Mouse (Mus musculus) intestine, embryonic 16.5 days (tissue): ENCODE measurements at regions not wholly inside any gene's neighbourhood (a gene's known extent, or its start where the extent isn't known, plus 50 kb on each side); places are given as distances from the start of the nearest gene placed in this dataset.

Experiments used
- ATAC-seq: fragments of 200-750 bp; cut with Nextera tagmentation; 2 replicates; pipeline ENCODE4 v1.8.0; 2017; ENCODE audit warnings: moderate TSS enrichment, moderate library complexity
- H3K27ac ChIP-seq: fragments of 300-500 bp; sonication (generic); 2 replicates; pipeline ENCODE4 v1.5.1; 2014; ENCODE audit warnings: mild to moderate bottlenecking, low read length
- H3K27me3 ChIP-seq: fragments of 300-500 bp; sonication (generic); replicated peaks from 2 replicates; pipeline ENCODE4 v1.6.1; 2014; ENCODE audit warnings: low read length, control low read depth, mixed read lengths; ENCODE audit not compliant: control insufficient read depth, insufficient read depth
- H3K36me3 ChIP-seq: fragments of 300-500 bp; sonication (generic); 2 replicates; pipeline ENCODE4 v1.6.1; 2014; ENCODE audit warnings: low read length, control low read depth; ENCODE audit not compliant: control insufficient read depth, insufficient read depth
- H3K4me1 ChIP-seq: fragments of 300-500 bp; sonication (generic); 2 replicates; pipeline ENCODE4 v1.6.1; 2014; ENCODE audit warnings: low read length, control low read depth, mixed read lengths; ENCODE audit not compliant: control insufficient read depth, insufficient read depth
- H3K4me2 ChIP-seq: fragments of 300-500 bp; sonication (generic); 2 replicates; pipeline ENCODE4 v1.6.1; 2014; ENCODE audit warnings: low read depth, low read length, control low read depth
- H3K4me3 ChIP-seq: fragments of 300-500 bp; sonication (generic); 2 replicates; pipeline ENCODE4 v1.5.1; 2014; ENCODE audit warnings: mild to moderate bottlenecking, low read length
- H3K9ac ChIP-seq: fragments of 300-500 bp; sonication (generic); 2 replicates; pipeline ENCODE4 v1.6.1; 2014; ENCODE audit warnings: low read depth, low read length
- H3K9me3 ChIP-seq: fragments of 300-500 bp; sonication (generic); 2 replicates; pipeline ENCODE4 v1.6.1; 2016; ENCODE audit warnings: low read length, control low read depth; ENCODE audit not compliant: control insufficient read depth
- WGBS: fragments of 180-500 bp; shearing (Covaris S2); extraction: QIAGEN DNeasy Blood & Tissue Kit; methylation state at CpG from one replicate; pipeline ENCODE4 v1.1.7; 2014; 5-methylcytosine and 5-hydroxymethylcytosine counted together

DNA sequence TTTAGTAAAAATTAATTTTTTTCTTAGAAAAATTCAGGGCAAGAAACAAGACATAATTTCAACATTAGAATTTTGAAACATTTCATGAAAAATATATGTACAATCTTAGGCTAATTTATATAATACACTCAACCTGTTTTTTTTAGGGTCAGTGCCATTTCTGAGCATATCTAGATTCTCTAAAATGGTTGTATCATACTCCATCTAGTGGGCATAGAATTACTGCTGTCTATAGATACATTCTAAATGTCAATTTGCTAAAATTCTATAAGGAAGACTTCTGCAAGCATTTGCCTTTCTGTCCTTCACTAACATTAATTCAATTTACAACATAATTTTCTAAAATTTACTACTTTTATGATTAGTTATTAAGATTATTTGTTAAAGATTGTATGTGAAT, 507.7 kb downstream of the Zbbx start:
- Histone ChIP-seq H3K9me3 (no peaks in the 10 kb centered on the region), H3K36me3 (no peaks in the 10 kb centered on the region), H3K9ac (no peak overlapping the region), H3K27ac (no peak overlapping the region), H3K4me2 (no peak overlapping the region), H3K4me3 (no peak overlapping the region), H3K27me3 (no peaks in the 10 kb centered on the region), H3K4me1 (no peaks in the 10 kb centered on the region)
- no peak for ATAC-seq

GRCm38 (mm10) chr3:74632623-74633022, 532.2 kb downstream of the Zbbx start:
- Histone ChIP-seq H3K4me1 (no peaks in the 10 kb centered on the region), H3K9ac (no peak overlapping the region), H3K27ac (no peak overlapping the region), H3K4me2 (no peak overlapping the region), H3K36me3 (no peaks in the 10 kb centered on the region), H3K27me3 (no peaks in the 10 kb centered on the region), H3K9me3 (no peaks in the 10 kb centered on the region), H3K4me3 (no peak overlapping the region)
- ATAC-seq = no peak

- no peak overlapping the region for H3K9ac ChIP-seq
- H3K4me1 ChIP-seq = no peaks in the 10 kb centered on the region
- H3K9me3 ChIP-seq = no peaks in the 10 kb centered on the region
- H3K27ac ChIP-seq = no peak overlapping the region
- peak; percentile 99 for ATAC-seq
- no peaks in the 10 kb centered on the region for H3K27me3 ChIP-seq
- H3K36me3 ChIP-seq = no peaks in the 10 kb centered on the region
- H3K4me2 ChIP-seq = no peak overlapping the region
- 54% methylated on average over 1 of the region's 1 CpGs for WGBS
- no peak overlapping the region for H3K4me3 ChIP-seq
Observed at GRCm38 (mm10) chr3:74601328-74602007, 563.4 kb downstream of the Zbbx start.

DNA sequence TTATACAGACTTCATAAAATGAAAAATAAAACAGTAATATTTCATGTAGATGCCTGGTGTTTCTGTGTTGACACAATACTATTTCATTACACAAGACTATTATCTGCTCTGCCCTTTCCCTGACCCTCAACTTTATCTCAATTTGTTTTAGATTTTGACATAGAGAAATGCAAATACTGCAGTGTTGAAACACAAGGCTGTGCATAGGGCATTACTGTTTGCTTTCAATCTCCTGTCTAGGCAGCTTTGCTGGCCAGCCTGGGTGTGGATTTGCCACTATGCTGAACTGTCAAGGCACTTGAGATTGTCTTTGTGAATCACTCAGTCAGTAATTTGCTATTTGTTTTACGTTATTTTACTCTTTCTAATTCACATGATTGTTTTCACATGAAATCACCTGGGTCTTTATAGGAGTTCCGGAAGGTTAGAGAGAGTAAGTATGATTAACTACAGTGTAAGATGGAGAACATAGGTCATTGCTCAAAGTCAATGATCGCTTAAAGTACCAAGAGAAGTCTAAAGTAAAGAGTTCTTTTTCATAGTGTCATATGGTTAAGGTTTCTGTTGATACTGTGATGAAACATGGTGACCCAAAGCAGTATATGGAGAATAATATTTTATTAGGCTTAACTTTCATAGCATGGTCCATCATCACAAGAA, 576.0 kb downstream of the Zbbx start:
- H3K4me3 ChIP-seq = no peak overlapping the region
- no peaks in the 10 kb centered on the region for H3K4me1 ChIP-seq
- H3K27me3 ChIP-seq = no peaks in the 10 kb centered on the region
- H3K9ac ChIP-seq = no peak overlapping the region
- 46% methylated on average over 3 of the region's 3 CpGs for WGBS
- no peak overlapping the region for H3K4me2 ChIP-seq
- H3K9me3 ChIP-seq = no peaks in the 10 kb centered on the region
- no peaks in the 10 kb centered on the region for H3K36me3 ChIP-seq
- peak; percentile 100 for ATAC-seq
- H3K27ac ChIP-seq = no peak overlapping the region

- H3K4me2 ChIP-seq = no peak overlapping the region
- H3K9ac ChIP-seq = no peak overlapping the region
- H3K27me3 ChIP-seq = no peaks in the 10 kb centered on the region
- no peaks in the 10 kb centered on the region for H3K4me1 ChIP-seq
- no peaks in the 10 kb centered on the region for H3K9me3 ChIP-seq
- no peaks in the 10 kb centered on the region for H3K36me3 ChIP-seq
- H3K27ac ChIP-seq = no peak overlapping the region
- no peak overlapping the region for H3K4me3 ChIP-seq
- ATAC-seq = no peak
Observed at GRCm38 (mm10) chr3:74565176-74565575, 599.7 kb downstream of the Zbbx start.

GRCm38 (mm10) chr3:74534795-74535194, 630.0 kb downstream of the Zbbx start:
- ATAC-seq = no peak
- WGBS = 81% methylated on average over 4 of the region's 4 CpGs
- H3K9me3 ChIP-seq = no peaks in the 10 kb centered on the region
- no peaks in the 10 kb centered on the region for H3K36me3 ChIP-seq
- H3K4me1 ChIP-seq = no peaks in the 10 kb centered on the region
- no peak overlapping the region for H3K9ac ChIP-seq
- no peak overlapping the region for H3K4me3 ChIP-seq
- no peak overlapping the region for H3K27ac ChIP-seq
- H3K27me3 ChIP-seq = no peaks in the 10 kb centered on the region
- H3K4me2 ChIP-seq = no peak overlapping the region

DNA sequence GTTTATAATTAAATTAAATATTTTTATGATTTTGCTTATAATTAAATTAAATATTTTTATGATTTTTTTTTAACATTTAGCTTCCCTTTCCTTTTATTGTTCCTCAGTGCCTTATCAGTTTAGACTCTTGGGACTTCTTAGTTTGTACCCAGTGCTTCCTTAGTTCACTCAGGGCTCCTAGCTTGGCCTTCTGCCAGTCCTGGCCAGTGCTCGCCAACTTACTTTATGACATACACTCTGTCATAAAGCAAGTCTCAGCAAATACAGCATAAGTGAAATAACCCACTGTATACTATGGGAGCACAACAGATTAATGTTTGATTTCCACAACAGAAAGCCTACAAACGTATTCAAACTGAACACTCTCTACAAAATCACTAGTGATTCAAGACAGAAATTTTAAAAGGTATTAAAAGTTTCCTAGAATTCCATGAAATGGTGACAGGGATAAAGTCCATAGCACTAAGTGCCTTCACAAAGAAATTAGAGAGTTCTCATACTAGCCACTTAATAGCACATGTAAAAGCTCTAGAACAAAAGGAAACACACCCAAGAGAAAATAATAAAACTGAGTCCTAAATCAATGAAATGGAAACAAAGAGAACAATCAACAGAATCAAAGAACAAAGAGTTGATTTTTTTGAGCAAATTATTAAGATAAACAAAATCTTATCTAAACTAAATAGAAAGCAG, 630.7 kb downstream of the Zbbx start:
- H3K9me3 ChIP-seq = no peaks in the 10 kb centered on the region
- H3K4me2 ChIP-seq = no peak overlapping the region
- ATAC-seq = peak; percentile 89
- 54% methylated on average over 2 of the region's 2 CpGs for WGBS
- no peak overlapping the region for H3K9ac ChIP-seq
- no peak overlapping the region for H3K27ac ChIP-seq
- H3K27me3 ChIP-seq = no peaks in the 10 kb centered on the region
- no peaks in the 10 kb centered on the region for H3K36me3 ChIP-seq
- H3K4me1 ChIP-seq = no peaks in the 10 kb centered on the region
- H3K4me3 ChIP-seq = no peak overlapping the region

DNA sequence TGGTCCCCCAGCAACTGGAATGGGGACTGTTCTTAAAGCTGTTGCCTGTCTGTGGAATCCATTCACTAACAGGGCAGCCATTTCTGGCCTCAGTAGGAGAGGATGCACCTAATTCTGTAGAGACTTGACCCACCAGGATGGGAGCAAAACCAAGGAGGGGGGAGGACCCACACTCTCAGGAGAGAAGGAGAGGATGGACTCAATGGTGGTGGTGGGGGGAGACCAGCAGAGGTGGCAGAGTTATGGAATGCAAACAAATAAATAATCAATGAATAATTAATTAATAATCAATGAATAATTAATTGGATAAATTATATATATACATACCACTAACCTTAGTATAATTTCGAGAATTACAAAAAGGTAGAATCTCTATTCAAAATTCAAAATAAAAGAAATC, 681.1 kb downstream of the Zbbx start:
- H3K4me1 ChIP-seq = no peaks in the 10 kb centered on the region
- H3K9ac ChIP-seq = no peak overlapping the region
- ATAC-seq = no peak
- no peaks in the 10 kb centered on the region for H3K27me3 ChIP-seq
- H3K9me3 ChIP-seq = no peaks in the 10 kb centered on the region
- H3K4me3 ChIP-seq = no peak overlapping the region
- no peaks in the 10 kb centered on the region for H3K36me3 ChIP-seq
- no peak overlapping the region for H3K27ac ChIP-seq
- WGBS = 83% methylated on average over 1 of the region's 1 CpGs
- H3K4me2 ChIP-seq = no peak overlapping the region
